ENCODE assay signal across 13 mouse cellular contexts in the genomic region with DNA sequence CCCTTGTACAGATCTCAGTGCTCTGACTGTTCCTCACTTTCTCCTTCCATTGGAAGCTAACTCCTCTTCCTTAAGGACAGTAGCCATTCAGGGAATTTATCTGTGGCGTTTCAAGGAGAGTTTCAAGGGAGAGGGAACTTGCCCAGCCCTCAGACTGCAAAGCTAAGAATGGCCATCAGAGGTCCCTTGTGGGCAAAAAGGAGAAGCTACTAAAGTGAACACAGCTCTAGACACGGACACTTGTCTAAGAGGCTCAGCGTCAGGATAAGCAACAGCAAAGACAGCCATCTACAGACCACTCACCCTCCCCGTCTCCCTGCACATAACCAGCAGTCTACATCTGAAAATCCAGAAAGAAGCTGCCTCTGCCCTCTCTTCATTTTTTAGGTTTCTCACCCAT. TPM values are rescaled to one million over a fixed set of nuclear protein-coding genes. Genes with fewer than 3 reads are reported as not detected.
A peak's percentile ranks its signal among the peaks of the same experiment; 100 is the strongest.
DNase-seq lines count a peak whose midpoint lies in the region; ATAC-seq and TF ChIP-seq lines count a peak whose summit lies in the region.
"Had no signal": no experiment of that assay in that cellular context is flagged by ENCODE, and none has a peak within 500 bp of the region (broad histone marks: within the 10 kb centered on the region; RNA-seq: fewer than 3 reads in every experiment).

No protein-coding gene starts in this region.

- peak; percentile 84 to 91 for ATAC-seq in hematopoietic stem cell, adult 5-6 weeks (replicated peaks in 1 of 2; ENCODE audit: insufficient read depth in 1 of 2, low FRiP score in 2 of 2, low TSS enrichment in 1 of 2, low read depth in 1 of 2, poor library complexity in 2 of 2, severe bottlenecking in 2 of 2)

- peak; percentile 11; the same call in 1 of the 2 replicates for TF ChIP-seq CTCF in left cerebral cortex, adult 2 months (IDR thresholded peaks at IDR 0.05)

- no peak for DNase-seq in left cerebral cortex, adult 2 months (ENCODE audit: extremely low spot score in 1 of 2, low spot score in 2 of 2)
- no peak for DNase-seq in left cerebral cortex, postnatal 10 days (ENCODE audit: extremely low spot score in 1 of 2, low spot score in 2 of 2)
- peak; percentile 16 for DNase-seq in thymus, postnatal 14 days
- DNase-seq in thymus, postnatal 25 days, result no peak
- DNase-seq in cerebellum, adult 18-20 months, result no peak
- DNase-seq in adipocyte (ENCODE audit: low spot score), result no peak
- DNase-seq: adrenal gland, adult 8-10 months; heart, postnatal 4 days; layer of hippocampus, adult 9-11 months; lung, postnatal 14 days had no signal

- H3K27ac ChIP-seq in left cerebral cortex, adult 2 months, result no peak overlapping the region

- intact Hi-C loops in left cerebral cortex, adult 2 months (cut with DNase I), result no loop called here
- intact Hi-C loops in left cerebral cortex, postnatal 10 days (cut with DNase I), result no loop called here

- H3K4me3 ChIP-seq in left cerebral cortex, adult 2 months, result no peak overlapping the region
- H3K4me3 ChIP-seq: erythroblast, embryonic 14.5 days had no signal

RNA-seq across cellular contexts. Expression of a gene that starts 4.9 kb away (rescaled TPM):
- not detected for total RNA-seq in left cerebral cortex, adult 2 months (2021)
- not detected for total RNA-seq in left cerebral cortex, postnatal 10 days (2021)
- total RNA-seq in hematopoietic stem cell, adult 5-6 weeks (2017), result not detected in 2 replicates
- total RNA-seq: adrenal gland, adult 8-10 months; ES-E14; heart, postnatal 4 days had no signal

RNA-seq across cellular contexts. Expression of a gene that starts 53.0 kb away (rescaled TPM):
- total RNA-seq in left cerebral cortex, adult 2 months (2021), result 10 to 100 TPM; 50.5 to 51.8 TPM
- total RNA-seq in left cerebral cortex, postnatal 10 days (2021), result 10 to 100 TPM; 47.4 to 51.7 TPM
- total RNA-seq in hematopoietic stem cell, adult 5-6 weeks (2017), result 20.6 and 23.4 TPM in 2 replicates
